Mouse (Mus musculus) forebrain, embryonic 13.5 days (tissue): ENCODE measurements around the gene Sart1. TPM values are rescaled to one million over a fixed set of nuclear protein-coding genes. Genes with fewer than 3 reads are reported as not detected.

ENCODE experiments used
- ATAC-seq: fragments of 200-750 bp; cut with Nextera tagmentation; 2 replicates; pipeline ENCODE4 v1.8.0; 2017
- H3K27ac ChIP-seq: fragments of 300-500 bp; sonication (generic); 2 replicates; pipeline ENCODE4 v1.5.1; 2015; ENCODE audit warnings: inconsistent platforms, mild to moderate bottlenecking, moderate library complexity
- H3K27me3 ChIP-seq: fragments of 300-500 bp; sonication (generic); 2 replicates; pipeline ENCODE4 v1.6.1; 2015; ENCODE audit warnings: mild to moderate bottlenecking, inconsistent platforms
- H3K36me3 ChIP-seq: fragments of 300-500 bp; sonication (generic); 2 replicates; pipeline ENCODE4 v1.6.1; 2015; ENCODE audit warnings: mild to moderate bottlenecking, inconsistent platforms; ENCODE audit not compliant: poor library complexity, severe bottlenecking
- H3K4me1 ChIP-seq: fragments of 300-500 bp; sonication (generic); 2 replicates; pipeline ENCODE4 v1.6.1; 2015; ENCODE audit warnings: inconsistent platforms
- H3K4me2 ChIP-seq: fragments of 300-500 bp; sonication (generic); 2 replicates; pipeline ENCODE4 v1.6.1; 2015; ENCODE audit warnings: inconsistent platforms, mild to moderate bottlenecking, moderate library complexity
- H3K4me3 ChIP-seq: fragments of 300-500 bp; sonication (generic); 2 replicates; pipeline ENCODE4 v1.5.1; 2015; ENCODE audit warnings: mild to moderate bottlenecking, inconsistent platforms
- H3K9ac ChIP-seq: fragments of 300-500 bp; sonication (generic); 2 replicates; pipeline ENCODE4 v1.6.1; 2015; ENCODE audit warnings: mild to moderate bottlenecking, inconsistent platforms
- H3K9me3 ChIP-seq: fragments of 300-500 bp; sonication (generic); replicated peaks from 2 replicates; pipeline ENCODE4 v1.6.1; 2016; ENCODE audit warnings: inconsistent platforms
- WGBS: fragments of 180-500 bp; shearing (Covaris S2); methylation state at CpG from one replicate; pipeline ENCODE4 v1.1.7; 2015; 5-methylcytosine and 5-hydroxymethylcytosine counted together
- polyA plus RNA-seq: library from polyadenylated mRNA; unstranded; fragments of >200 nt; fragmentation: Nextera tagmentation; extraction: Ambion mirVana; gene quantifications from 2 replicates; pipeline ENCODE4 v1.2.1, GENCODE M21; 2015

The Sart1 gene
- polyA plus RNA-seq, 1 experiment from 2014 or later = 85.3 TPM

DNA sequence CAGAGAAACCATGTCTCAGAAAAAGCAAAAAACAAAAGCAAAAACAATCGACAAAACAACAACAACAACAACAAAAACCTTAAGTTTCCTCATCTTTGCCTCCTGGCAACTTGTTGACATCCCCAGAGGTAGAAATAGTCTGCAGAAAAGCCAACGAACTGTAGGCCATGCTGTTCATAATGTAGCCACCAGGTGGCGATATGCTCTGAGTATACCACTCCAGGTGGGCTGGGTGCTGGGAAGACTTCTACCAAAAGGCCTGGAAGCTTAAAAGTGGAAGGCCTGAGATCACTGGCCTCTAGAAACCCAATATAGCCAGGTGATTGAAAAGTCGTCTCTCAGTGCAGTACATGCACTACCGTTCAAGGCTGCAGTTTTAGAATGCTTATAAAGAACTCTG, 50.5 kb downstream of the Sart1 start:
- ATAC-seq = no peak
- Histone ChIP-seq H3K36me3 (no peaks in the 10 kb centered on the region), H3K4me1 (no peaks in the 10 kb centered on the region), H3K27ac (no peak overlapping the region), H3K4me3 (no peak overlapping the region), H3K9ac (no peak overlapping the region), H3K4me2 (no peak overlapping the region), H3K27me3 (no peaks in the 10 kb centered on the region), H3K9me3 (no peaks in the 10 kb centered on the region)
- WGBS = 20% methylated on average over 5 of the region's 5 CpGs

DNA sequence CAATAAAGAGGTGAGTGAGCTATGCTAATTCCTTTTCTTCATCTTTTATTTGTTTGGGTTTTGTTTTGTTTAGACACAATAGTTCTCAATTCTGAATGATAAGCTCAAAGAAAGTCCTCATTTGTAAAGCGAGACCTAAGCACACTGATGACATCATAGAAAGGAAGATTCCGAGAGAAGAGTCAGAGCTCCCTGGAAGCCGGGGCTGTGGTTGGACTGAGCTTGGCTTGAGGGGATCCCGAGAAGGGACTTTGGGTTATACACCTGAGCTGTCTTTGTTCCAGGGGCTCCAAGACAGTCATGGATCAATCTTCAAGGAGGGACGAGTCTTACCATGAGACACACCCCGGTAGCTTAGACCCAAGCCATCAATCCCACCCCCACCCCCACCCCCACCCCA, 53.1 kb downstream of the Sart1 start, which contains the start of gene Catsper1:
Catsper1 (plus strand) TSS at position 301 of the 400 bp plus-strand sequence.
- 92% methylated on average over 6 of the region's 6 CpGs for WGBS
- Histone ChIP-seq H3K36me3 (no peaks in the 10 kb centered on the region), H3K4me2 (no peak within 1 kb of the TSS), H3K9me3 (no peaks in the 10 kb centered on the region), H3K4me3 (no peak within 1 kb of the TSS), H3K9ac (no peak within 1 kb of the TSS), H3K27me3 (no peaks in the 10 kb centered on the region), H3K27ac (no peak within 1 kb of the TSS), H3K4me1 (no peaks in the 10 kb centered on the region)
- ATAC-seq = no peak

DNA sequence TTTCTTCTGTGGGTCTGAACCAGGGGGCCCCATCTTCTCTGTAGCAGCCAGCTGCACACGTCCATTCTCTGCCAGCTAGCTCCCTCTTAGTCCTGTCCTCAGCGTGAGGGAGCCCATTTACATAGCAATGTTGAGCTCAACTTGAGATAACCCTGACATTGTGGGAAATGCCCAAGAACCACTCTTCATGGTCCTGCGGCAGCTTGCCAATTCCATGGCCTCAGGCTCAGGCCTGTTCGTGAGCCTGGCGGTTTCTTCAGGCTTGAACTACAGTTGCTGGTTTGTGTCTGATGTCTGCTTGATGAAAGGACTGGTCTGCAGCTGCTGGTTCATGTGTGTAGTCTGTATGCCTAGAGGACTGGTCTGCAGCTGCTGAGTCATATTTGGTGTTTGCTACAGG, 53.8 kb downstream of the Sart1 start:
- Histone ChIP-seq H3K9ac (no peak overlapping the region), H3K4me3 (no peak overlapping the region), H3K27ac (no peak overlapping the region), H3K36me3 (no peaks in the 10 kb centered on the region), H3K27me3 (no peaks in the 10 kb centered on the region), H3K9me3 (no peaks in the 10 kb centered on the region), H3K4me2 (no peak overlapping the region), H3K4me1 (no peaks in the 10 kb centered on the region)
- WGBS = 82% methylated on average over 5 of the region's 5 CpGs
- no peak for ATAC-seq

DNA sequence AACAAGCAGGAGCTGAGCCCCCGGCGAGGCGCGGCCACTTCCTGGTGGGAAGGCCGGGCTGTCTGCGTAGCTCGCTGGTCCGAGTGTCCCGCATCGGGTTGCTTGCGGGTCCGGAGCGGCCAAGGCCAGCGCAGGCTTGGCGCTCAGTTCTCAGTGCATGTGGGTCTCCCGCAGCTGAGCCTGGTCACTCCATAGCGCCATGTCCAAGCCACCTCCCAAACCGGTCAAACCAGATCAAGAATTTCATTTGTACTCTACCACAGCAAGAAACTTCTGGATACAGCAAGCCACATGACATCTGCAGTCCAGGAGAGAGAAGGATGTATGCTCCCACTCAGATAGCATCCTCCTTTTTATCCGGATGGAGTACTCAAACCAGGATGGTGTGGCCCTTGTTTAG, 60.5 kb downstream of the Sart1 start:
- Histone ChIP-seq H3K27me3 (no peaks in the 10 kb centered on the region), H3K4me3 (no peak overlapping the region), H3K9ac (no peak overlapping the region), H3K4me1 (no peaks in the 10 kb centered on the region), H3K27ac (no peak overlapping the region), H3K36me3 (no peaks in the 10 kb centered on the region), H3K4me2 (no peak overlapping the region), H3K9me3 (no peaks in the 10 kb centered on the region)
- no peak for ATAC-seq
- 74% methylated on average over 19 of the region's 19 CpGs for WGBS

Other genes with a start within 250 kb of the Sart1 start
- 20.2 and 21.4 TPM in 2 replicates for gene Pacs1, start 115.6 kb downstream of the Sart1 start, polyA plus RNA-seq
- gene Sf3b2, start 93.2 kb downstream of the Sart1 start, polyA plus RNA-seq = 428 and 432 TPM in 2 replicates
- gene Gal3st3, start 90.4 kb downstream of the Sart1 start, polyA plus RNA-seq = 21.3 and 22.6 TPM in 2 replicates
- gene Catsper1, start 53.0 kb downstream of the Sart1 start, polyA plus RNA-seq = not detected in 2 replicates
- gene Cst6, start 39.1 kb downstream of the Sart1 start, polyA plus RNA-seq = 1.5 and 1.9 TPM in 2 replicates
- 64.3 and 69.5 TPM in 2 replicates for gene Eif1ad, start 22.0 kb downstream of the Sart1 start, polyA plus RNA-seq
- gene Banf1, start 21.5 kb downstream of the Sart1 start, polyA plus RNA-seq = 479 and 496 TPM in 2 replicates
- 0.39 TPM in 1 of 2 replicates, not detected in the other for gene Tsga10ip, start 13.8 kb upstream of the Sart1 start, polyA plus RNA-seq
- 291 and 298 TPM in 2 replicates for gene Drap1, start 36.3 kb upstream of the Sart1 start, polyA plus RNA-seq
- gene AI837181, start 36.4 kb upstream of the Sart1 start, polyA plus RNA-seq = 40.6 and 44.4 TPM in 2 replicates
- not detected in 2 replicates for gene Fosl1, start 58.8 kb upstream of the Sart1 start, polyA plus RNA-seq
- gene Ccdc85b, start 69.2 kb upstream of the Sart1 start, polyA plus RNA-seq = 6.5 and 7.1 TPM in 2 replicates
- gene Fibp, start 71.9 kb upstream of the Sart1 start, polyA plus RNA-seq = 153 and 155 TPM in 2 replicates
- gene Ctsw, start 79.8 kb upstream of the Sart1 start, polyA plus RNA-seq = 4.4 and 5.4 TPM in 2 replicates
- 30.7 and 31.1 TPM in 2 replicates for gene Efemp2, start 85.3 kb upstream of the Sart1 start, polyA plus RNA-seq
- gene Mus81, start 99.7 kb upstream of the Sart1 start, polyA plus RNA-seq = 44.4 and 47.0 TPM in 2 replicates
- gene Cfl1, start 101.8 kb upstream of the Sart1 start, polyA plus RNA-seq = 3,452 and 3,520 TPM in 2 replicates
- 0.23 and 0.27 TPM in 2 replicates for gene 1700020D05Rik, start 115.1 kb upstream of the Sart1 start, polyA plus RNA-seq
- gene Snx32, start 121.8 kb upstream of the Sart1 start, polyA plus RNA-seq = 41.4 and 44.4 TPM in 2 replicates
- gene Ovol1, start 171.9 kb upstream of the Sart1 start, polyA plus RNA-seq = 0.06 TPM in 1 of 2 replicates, not detected in the other
- gene Ap5b1, start 179.3 kb upstream of the Sart1 start, polyA plus RNA-seq = 1.4 and 1.7 TPM in 2 replicates
- gene Rnaseh2c, start 213.2 kb upstream of the Sart1 start, polyA plus RNA-seq = 146 and 170 TPM in 2 replicates
- gene Kat5, start 221.5 kb upstream of the Sart1 start, polyA plus RNA-seq = 72.7 and 80.7 TPM in 2 replicates
- 33.4 and 34.4 TPM in 2 replicates for gene Rela, start 248.8 kb upstream of the Sart1 start, polyA plus RNA-seq